Mouse (Mus musculus): Measurements from ENCODE around the gene Pcgf3.

DNA sequence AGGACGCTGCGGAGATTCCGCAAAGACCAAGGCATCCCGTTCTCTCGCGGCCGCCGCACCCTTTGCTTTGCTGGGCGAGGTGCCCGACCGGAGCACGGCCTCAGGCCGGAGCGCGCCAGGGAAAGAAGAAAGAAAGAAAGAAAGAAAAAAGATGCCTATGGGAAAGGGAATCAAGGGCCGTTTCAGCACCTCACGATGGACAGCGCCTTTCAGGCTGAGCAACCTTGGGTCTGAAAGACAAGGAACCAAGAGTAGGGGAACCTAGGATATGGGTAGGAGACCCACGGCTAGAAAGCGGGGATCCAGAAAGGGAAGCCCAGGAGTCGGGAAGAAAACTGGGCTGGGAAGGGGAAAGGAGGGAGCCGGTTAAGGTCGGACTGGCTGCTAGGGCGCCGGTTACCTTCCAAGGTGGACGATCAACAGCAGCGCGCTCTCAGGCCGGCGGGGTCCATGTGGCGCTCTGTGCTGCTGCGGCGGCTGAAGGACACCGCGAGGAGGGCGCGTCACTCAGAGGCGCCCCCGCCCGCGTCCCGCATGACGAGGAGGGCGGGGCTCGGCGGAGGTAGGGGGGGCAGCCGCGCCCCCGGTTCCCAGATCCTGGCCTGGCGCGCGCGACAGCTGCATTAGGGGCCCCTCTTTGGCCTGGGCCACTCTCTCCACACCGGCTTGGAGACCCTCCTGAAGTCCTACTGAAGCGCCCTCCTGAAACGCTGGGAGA, 88.6 kb downstream of the Pcgf3 start, which contains the start of gene Cplx1:
- TF ChIP-seq CTCF (conservative IDR thresholded peaks at IDR 0.05; ENCODE audit: insufficient read depth, insufficient read length, low read depth, low read length) (no peak), POLR2A (IDR thresholded peaks at IDR 0.05; ENCODE audit: low read depth, low read length) (no peak)

Data from kidney, adult 2 months (tissue).